Mouse (Mus musculus): ENCODE results near the gene Cst13. TPM values are rescaled to one million over a fixed set of nuclear protein-coding genes. Genes with fewer than 3 reads are reported as not detected.

Cst13 gene
- total RNA-seq, 2 experiments from 2014 or later, result not detected

GRCm38 (mm10) chr2:148874617-148875334 lies 54.9 kb downstream of the Cst13 start:
- no peak for DNase-seq (ENCODE audit: low spot score in 2 of 2)

GRCm38 (mm10) chr2:148875335-148875811 lies 55.5 kb downstream of the Cst13 start, which contains the start of gene Cst3:
Gene Cst3 (minus strand): TSS chr2:148875692.
- DNase-seq (ENCODE audit: low spot score in 2 of 2), result peak; percentile 87 to 94

DNA sequence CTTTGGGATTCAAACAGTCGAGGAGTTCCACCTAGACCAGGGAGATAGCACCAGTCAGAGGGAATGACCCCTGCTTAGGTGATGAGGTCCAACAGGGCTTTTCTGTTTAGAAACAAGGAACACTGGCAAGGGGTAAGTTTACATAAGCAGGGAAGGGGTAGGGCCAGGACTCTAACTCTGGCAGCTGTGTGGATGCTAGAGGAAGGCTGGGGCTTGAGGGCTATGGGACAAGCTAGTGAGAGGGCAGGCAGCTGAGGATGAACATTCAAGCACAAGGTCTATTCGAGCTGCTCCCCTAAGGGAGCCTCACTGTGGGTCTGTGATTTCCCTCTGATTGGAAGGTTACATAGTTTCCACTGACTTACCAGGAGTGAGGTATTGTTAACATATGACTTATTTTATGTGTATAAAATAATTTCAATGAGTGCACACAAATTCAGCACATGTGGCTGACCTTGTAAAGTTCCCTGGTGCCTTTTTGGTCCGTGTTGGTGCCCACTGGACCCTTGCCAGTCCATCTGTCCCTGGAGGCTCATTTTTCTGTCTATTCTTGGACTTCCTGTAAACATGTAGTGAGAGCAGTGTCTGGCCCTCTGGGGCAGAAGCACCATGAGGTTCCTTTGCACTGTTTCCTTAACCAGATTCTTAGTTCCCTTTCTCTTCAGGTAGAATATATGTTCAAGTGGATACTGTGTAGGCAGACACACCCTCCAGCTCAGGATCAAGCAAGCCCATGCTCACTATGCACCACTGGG lies 57.3 kb downstream of the Cst13 start:
- DNase-seq (ENCODE audit: low spot score in 2 of 2), result no peak

DNA sequence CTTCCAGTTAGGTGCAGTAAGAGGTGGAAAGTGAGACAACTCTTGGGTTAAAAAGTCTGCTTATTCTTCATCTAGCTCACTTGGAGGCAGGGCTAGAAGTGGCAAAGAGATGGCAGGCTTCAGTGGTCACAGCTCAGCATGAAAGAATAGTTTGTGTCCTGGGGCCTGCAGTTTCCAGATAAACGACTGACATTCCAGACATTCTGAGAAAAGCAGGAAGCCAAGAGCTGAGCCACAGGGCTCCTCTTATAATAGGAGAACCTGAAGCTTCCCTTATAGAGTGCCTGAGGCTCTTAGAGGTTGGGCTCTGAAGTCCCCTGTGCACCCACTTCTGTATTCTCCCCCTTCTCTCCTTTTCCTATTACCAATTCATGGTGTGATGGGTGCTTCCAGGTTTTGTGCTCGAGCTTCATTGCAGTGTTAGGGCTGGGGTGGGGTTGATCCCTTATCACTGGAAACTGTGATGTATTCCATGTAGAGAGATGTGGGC lies 58.8 kb downstream of the Cst13 start:
- DNase-seq (ENCODE audit: low spot score in 2 of 2), result no peak

GRCm38 (mm10) chr2:148879199-148879598 lies 59.3 kb downstream of the Cst13 start:
- no peak for DNase-seq (ENCODE audit: low spot score in 2 of 2)

Other genes with a start within 250 kb of the Cst13 start
- 10 to 100 TPM; 11.1 to 12.2 TPM for gene Nxt1, start 147.5 kb upstream of the Cst13 start, total RNA-seq (2021)
- 10 to 100 TPM; 24.9 to 26.7 TPM for gene Gzf1, start 139.1 kb upstream of the Cst13 start, total RNA-seq (2021)
- 100 to 1,000 TPM; 298 to 310 TPM for gene Napb, start 87.6 kb upstream of the Cst13 start, total RNA-seq (2021)
- not detected for gene Cstl1, start 69.7 kb upstream of the Cst13 start, total RNA-seq (2021)
- gene Cst11, start 48.6 kb upstream of the Cst13 start, total RNA-seq (2021), result not detected
- not detected for gene 8030411F24Rik, start 38.1 kb upstream of the Cst13 start, total RNA-seq (2021)
- 1 to 10 TPM; 1.1 to 1.6 TPM for gene Cst12, start 30.7 kb upstream of the Cst13 start, total RNA-seq (2021)
- not detected for gene Cst8, start 21.3 kb upstream of the Cst13 start, total RNA-seq (2021)
- not detected for gene Cst9, start 15.1 kb downstream of the Cst13 start, total RNA-seq (2021)
- not detected for gene 9230104L09Rik, start 45.0 kb downstream of the Cst13 start, total RNA-seq (2021)
- 1,000 to 10,000 TPM; 2,596 to 2,656 TPM for gene Cst3, start 55.6 kb downstream of the Cst13 start, total RNA-seq (2021)
- gene Gm1330, start 183.2 kb downstream of the Cst13 start, total RNA-seq (2021), result not detected
- gene Gm10750, start 197.2 kb downstream of the Cst13 start, total RNA-seq (2021), result not detected

Data from layer of hippocampus, postnatal 14 days (tissue).